Mouse (Mus musculus) megakaryocyte, adult 5-6 weeks (primary cell): ENCODE data around the gene Faf1. TPM values are rescaled to one million over a fixed set of nuclear protein-coding genes. Genes with fewer than 3 reads are reported as not detected.

Experiments
- ATAC-seq: 2 replicates; pipeline ENCODE4 v1.8.0; 2016; ENCODE audit warnings: mild to moderate bottlenecking, inconsistent platforms; ENCODE audit not compliant: poor library complexity, severe bottlenecking
- total RNA-seq, 2 experiments: library from RNA; stranded (forward) in 1 of 2; stranded (reverse) in 1 of 2; fragments of 153-499, 151-499 nt in 1 of 2; fragments of 221-1000, 200-1000 nt in 1 of 2; gene quantifications; 2 replicates each; pipeline versions ENCODE4 v1.2.3 to v1.2.4; 2015 to 2017

Gene Faf1
- total RNA-seq, 2 experiments from 2014 or later = 35.8 to 40.9 TPM

GRCm38 (mm10) chr4:109769071-109769470 is 92.7 kb downstream of the Faf1 start:
- ATAC-seq = no peak

- ATAC-seq = no peak
Measured at GRCm38 (mm10) chr4:109782577-109783114, 106.3 kb downstream of the Faf1 start.

GRCm38 (mm10) chr4:109789347-109790001 is 113.1 kb downstream of the Faf1 start:
- no peak for ATAC-seq

GRCm38 (mm10) chr4:109792331-109792730 is 115.9 kb downstream of the Faf1 start:
- ATAC-seq = no peak

- ATAC-seq = no peak
Measured at GRCm38 (mm10) chr4:109793072-109793471, 116.7 kb downstream of the Faf1 start.

- no peak for ATAC-seq
Measured at GRCm38 (mm10) chr4:109797511-109798182, 121.3 kb downstream of the Faf1 start.

- no peak for ATAC-seq
Measured at GRCm38 (mm10) chr4:109806408-109806807, 130.0 kb downstream of the Faf1 start.

GRCm38 (mm10) chr4:109815161-109815560 is 138.8 kb downstream of the Faf1 start:
- ATAC-seq = no peak

- no peak for ATAC-seq
Measured at GRCm38 (mm10) chr4:109815592-109815991, 139.2 kb downstream of the Faf1 start.

GRCm38 (mm10) chr4:109819455-109819854 is 143.1 kb downstream of the Faf1 start:
- ATAC-seq = no peak

- ATAC-seq = no peak
Measured at GRCm38 (mm10) chr4:109829800-109830199, 153.4 kb downstream of the Faf1 start.

GRCm38 (mm10) chr4:109857851-109858250 is 181.5 kb downstream of the Faf1 start:
- no peak for ATAC-seq

- no peak for ATAC-seq
Measured at GRCm38 (mm10) chr4:109858571-109859392, 182.4 kb downstream of the Faf1 start.

GRCm38 (mm10) chr4:109859401-109859800 is 183.0 kb downstream of the Faf1 start:
- ATAC-seq = no peak

- no peak for ATAC-seq
Measured at GRCm38 (mm10) chr4:109860256-109860655, 183.9 kb downstream of the Faf1 start.

GRCm38 (mm10) chr4:109862271-109862670 is 185.9 kb downstream of the Faf1 start:
- no peak for ATAC-seq

- ATAC-seq = no peak
Measured at GRCm38 (mm10) chr4:109863021-109863420, 186.6 kb downstream of the Faf1 start.

GRCm38 (mm10) chr4:109868897-109869484 is 192.6 kb downstream of the Faf1 start:
- ATAC-seq = no peak

GRCm38 (mm10) chr4:109884333-109884732 is 207.9 kb downstream of the Faf1 start:
- no peak for ATAC-seq

- ATAC-seq = no peak
Measured at GRCm38 (mm10) chr4:109887856-109888357, 211.5 kb downstream of the Faf1 start.
